8 mouse cellular contexts compared by ENCODE assay signal in the genomic region with DNA sequence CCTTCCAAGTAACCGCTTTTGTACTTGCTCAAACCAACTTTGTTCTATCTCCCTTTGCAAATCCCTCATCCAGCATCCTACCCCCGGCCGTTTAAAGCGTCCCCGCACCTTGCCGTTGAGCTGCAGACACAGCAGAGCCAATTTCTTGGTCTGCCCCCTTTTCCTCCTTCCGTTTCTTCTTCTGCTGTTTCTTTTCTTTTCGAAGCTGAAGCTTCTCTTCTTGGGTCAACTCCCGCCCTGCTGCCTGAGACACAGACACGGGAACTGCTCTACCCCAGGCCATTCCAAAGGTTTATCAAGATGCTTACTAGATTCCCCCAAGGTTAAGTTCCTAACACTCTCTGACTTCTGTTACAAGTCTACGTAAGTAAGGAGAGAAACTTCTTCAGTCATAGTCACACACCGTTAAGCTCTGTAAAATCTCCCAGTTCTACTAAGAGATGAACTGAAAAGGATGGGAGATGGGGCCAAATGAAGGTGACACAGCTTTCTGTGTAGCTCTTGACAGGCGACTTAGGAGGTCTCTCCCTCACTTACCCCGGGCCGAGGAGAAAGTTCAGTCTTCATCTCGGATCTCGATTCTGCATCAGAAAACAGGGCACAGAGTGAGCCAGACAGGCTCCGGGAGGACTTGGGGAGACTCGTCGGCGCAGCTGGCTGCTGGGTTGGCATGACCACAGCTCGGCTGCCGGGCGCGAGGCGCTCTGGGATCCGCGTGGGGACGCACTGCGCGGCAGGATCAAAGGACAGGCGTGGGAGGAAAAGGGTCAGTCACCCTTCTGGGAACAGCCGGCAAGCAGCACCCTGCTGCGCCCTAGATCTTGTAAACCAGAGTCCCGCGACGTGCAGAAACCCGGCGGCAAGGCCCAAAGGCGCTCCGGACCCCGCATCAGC. TPM values are rescaled to one million over a fixed set of nuclear protein-coding genes. Genes with fewer than 3 reads are reported as not detected.
DNase-seq lines count a peak whose midpoint lies in the region; ATAC-seq and TF ChIP-seq lines count a peak whose summit lies in the region.

No protein-coding gene starts in this region.

- H3K4me2 ChIP-seq in midbrain, embryonic 13.5 days (replicated peaks): peak overlapping the region; percentile 90

- no peaks in the 10 kb centered on the region for H3K9me3 ChIP-seq in E14TG2a.4 (ENCODE audit: low read length)
- H3K9me3 ChIP-seq in erythroblast, embryonic 14.5 days (ENCODE audit: control insufficient read depth, low read length): no peaks in the 10 kb centered on the region
- H3K9me3 ChIP-seq in midbrain, embryonic 13.5 days: no peaks in the 10 kb centered on the region

- ATAC-seq in midbrain, embryonic 13.5 days: peak; percentile 72

- peak overlapping the region; percentile 93 for H3K27ac ChIP-seq in gastrocnemius, adult 2 months
- peak overlapping the region; percentile 74 for H3K27ac ChIP-seq in midbrain, embryonic 13.5 days

- H3K4me3 ChIP-seq in gastrocnemius, adult 2 months: peak overlapping the region; percentile 81
- H3K4me3 ChIP-seq in E14TG2a.4 (replicated peaks; ENCODE audit: low read length): peak overlapping the region; percentile 99
- H3K4me3 ChIP-seq in erythroblast, embryonic 14.5 days (replicated peaks): peak overlapping the region; percentile 89
- H3K4me3 ChIP-seq in midbrain, embryonic 13.5 days (replicated peaks): peak overlapping the region; percentile 64

- peak overlapping the region; percentile 83 for H3K9ac ChIP-seq in midbrain, embryonic 13.5 days (replicated peaks)

- 15% methylated on average over 42 of the region's 42 CpGs for WGBS in midbrain, embryonic 13.5 days

- no peaks in the 10 kb centered on the region for H3K27me3 ChIP-seq in E14TG2a.4 (ENCODE audit: insufficient read depth, low read length)
- no peaks in the 10 kb centered on the region for H3K27me3 ChIP-seq in erythroblast, embryonic 14.5 days (ENCODE audit: control insufficient read depth)
- H3K27me3 ChIP-seq in midbrain, embryonic 13.5 days: no peaks in the 10 kb centered on the region

- peaks cover 69% of the 10 kb centered on the region for H3K4me1 ChIP-seq in E14TG2a.4 (replicated peaks; ENCODE audit: low read depth, low read length)
- H3K4me1 ChIP-seq in erythroblast, embryonic 14.5 days (ENCODE audit: control insufficient read depth): peaks cover 48% of the 10 kb centered on the region
- H3K4me1 ChIP-seq in midbrain, embryonic 13.5 days (replicated peaks): peaks cover 22% of the 10 kb centered on the region

- peaks cover 73% of the 10 kb centered on the region for H3K36me3 ChIP-seq in E14TG2a.4 (ENCODE audit: insufficient read depth, low read length)
- peaks cover 71% of the 10 kb centered on the region for H3K36me3 ChIP-seq in erythroblast, embryonic 14.5 days (ENCODE audit: control insufficient read depth)
- H3K36me3 ChIP-seq in midbrain, embryonic 13.5 days: peaks cover 66% of the 10 kb centered on the region

- intact Hi-C loops in gastrocnemius, adult 2 months (cut with DNase I): no loop called here

- TF ChIP-seq CTCF in gastrocnemius, adult 2 months (IDR thresholded peaks at IDR 0.05): no peak
- no peak for TF ChIP-seq CTCF in E14TG2a.4 (conservative IDR thresholded peaks at IDR 0.05; ENCODE audit: low read length)

- peak; percentile 88 for DNase-seq in gastrocnemius, adult 2 months
- no peak for DNase-seq in gastrocnemius, adult 18-20 months (ENCODE audit: low spot score)
- peak; percentile 84 for DNase-seq in kidney, postnatal 10 days
- no peak for DNase-seq in ovary, postnatal 10 days (ENCODE audit: low spot score)
- no peak for DNase-seq in thymus, adult 18-20 months

RNA-seq across cellular contexts. Expression of gene Snx17, which starts 0.7 kb away (rescaled TPM):
- 10 to 100 TPM; 31.1 to 33.2 TPM for total RNA-seq in gastrocnemius, adult 2 months (2021)
- total RNA-seq in gastrocnemius, adult 18-20 months (2021): 10 to 100 TPM; 29.1 to 30.8 TPM
- 2.7 and 2.9 TPM in 2 replicates for polyA plus RNA-seq in erythroblast, embryonic 14.5 days (2012)
- polyA plus RNA-seq in midbrain, embryonic 13.5 days (2015; fragmentation: Nextera tagmentation; extraction: Ambion mirVana): 135 and 140 TPM in 2 replicates

RNA-seq across cellular contexts. Expression of gene Eif2b4, which starts 0.9 kb away (rescaled TPM):
- total RNA-seq in gastrocnemius, adult 2 months (2021): 10 to 100 TPM; 39.5 to 53.9 TPM
- total RNA-seq in gastrocnemius, adult 18-20 months (2021): 10 to 100 TPM; 42.9 to 46.8 TPM
- polyA plus RNA-seq in erythroblast, embryonic 14.5 days (2012): 32.5 and 34.0 TPM in 2 replicates
- 71.5 and 74.6 TPM in 2 replicates for polyA plus RNA-seq in midbrain, embryonic 13.5 days (2015; fragmentation: Nextera tagmentation; extraction: Ambion mirVana)

RNA-seq across cellular contexts. Expression of gene Zfp513, which starts 9.8 kb away (rescaled TPM):
- total RNA-seq in gastrocnemius, adult 2 months (2021): 1 to 10 TPM; 6.2 to 7.1 TPM
- 1 to 10 TPM; 6.0 to 7.2 TPM for total RNA-seq in gastrocnemius, adult 18-20 months (2021)
- polyA plus RNA-seq in erythroblast, embryonic 14.5 days (2012): 2.5 TPM in 2 replicates
- 12.5 and 20.5 TPM in 2 replicates for polyA plus RNA-seq in midbrain, embryonic 13.5 days (2015; fragmentation: Nextera tagmentation; extraction: Ambion mirVana)

RNA-seq across cellular contexts. Expression of gene Gtf3c2, which starts 12.3 kb away (rescaled TPM):
- total RNA-seq in gastrocnemius, adult 2 months (2021): 10 to 100 TPM; 22.9 to 26.5 TPM
- 10 to 100 TPM; 20.7 to 20.9 TPM for total RNA-seq in gastrocnemius, adult 18-20 months (2021)
- polyA plus RNA-seq in erythroblast, embryonic 14.5 days (2012): 4.0 and 4.9 TPM in 2 replicates
- polyA plus RNA-seq in midbrain, embryonic 13.5 days (2015; fragmentation: Nextera tagmentation; extraction: Ambion mirVana): 78.1 and 80.2 TPM in 2 replicates

RNA-seq across cellular contexts. Expression of gene Gm29609, which starts 12.6 kb away (rescaled TPM):
- total RNA-seq in gastrocnemius, adult 2 months (2021): under 1 TPM; 0.53 to 0.74 TPM
- under 1 TPM; 0.28 to 0.50 TPM for total RNA-seq in gastrocnemius, adult 18-20 months (2021)
- polyA plus RNA-seq in erythroblast, embryonic 14.5 days (2012): 2.2 and 2.5 TPM in 2 replicates
- 0.86 and 1.1 TPM in 2 replicates for polyA plus RNA-seq in midbrain, embryonic 13.5 days (2015; fragmentation: Nextera tagmentation; extraction: Ambion mirVana)

Comparison
In these comparisons a context has a peak if more than half of its experiments do, and no peak if none do; other contexts are left out.
1. DNase-seq: peak in gastrocnemius, adult 2 months (single experiment) and kidney, postnatal 10 days (single experiment); none in gastrocnemius, adult 18-20 months (single experiment), ovary, postnatal 10 days (single experiment) and thymus, adult 18-20 months (0 of 2).
2. Peak in every context shown above with its lines, with median percentiles within 50 percentile points of each other: H3K4me3 ChIP-seq.